Mouse (Mus musculus) neural tube, embryonic 13.5 days (tissue): ENCODE measurements around the gene Ext2. TPM values are rescaled to one million over a fixed set of nuclear protein-coding genes. Genes with fewer than 3 reads are reported as not detected.

Experiments
- ATAC-seq: fragments of 200-750 bp; cut with Nextera tagmentation; 2 replicates; pipeline ENCODE4 v1.8.0; 2017; ENCODE audit warnings: low read depth, mild to moderate bottlenecking, moderate TSS enrichment, moderate library complexity
- H3K27ac ChIP-seq: fragments of 300-500 bp; sonication (generic); replicated peaks from 2 replicates; pipeline ENCODE4 v1.5.1; 2015; ENCODE audit warnings: moderate library complexity, mild to moderate bottlenecking, inconsistent platforms
- H3K27me3 ChIP-seq: fragments of 300-500 bp; sonication (generic); 2 replicates; pipeline ENCODE4 v1.6.1; 2015; ENCODE audit warnings: mild to moderate bottlenecking, inconsistent platforms
- H3K36me3 ChIP-seq: fragments of 300-500 bp; sonication (generic); 2 replicates; pipeline ENCODE4 v1.6.1; 2015; ENCODE audit warnings: mild to moderate bottlenecking, inconsistent platforms
- H3K4me1 ChIP-seq: fragments of 300-500 bp; sonication (generic); replicated peaks from 2 replicates; pipeline ENCODE4 v1.6.1; 2015; ENCODE audit warnings: inconsistent platforms
- H3K4me2 ChIP-seq: fragments of 300-500 bp; sonication (generic); 2 replicates; pipeline ENCODE4 v1.6.1; 2015; ENCODE audit warnings: inconsistent platforms, mild to moderate bottlenecking, moderate library complexity
- H3K4me3 ChIP-seq: fragments of 300-500 bp; sonication (generic); 2 replicates; pipeline ENCODE4 v1.5.1; 2015; ENCODE audit warnings: mild to moderate bottlenecking, inconsistent platforms
- H3K9ac ChIP-seq: fragments of 300-500 bp; sonication (generic); 2 replicates; pipeline ENCODE4 v1.6.1; 2015; ENCODE audit warnings: moderate library complexity, mild to moderate bottlenecking, inconsistent platforms
- H3K9me3 ChIP-seq: fragments of 300-500 bp; sonication (generic); 2 replicates; pipeline ENCODE4 v1.6.1; 2016; ENCODE audit warnings: inconsistent platforms
- WGBS: fragments of 180-500 bp; shearing (Covaris S2); methylation state at CpG from one replicate; pipeline ENCODE4 v1.1.7; 2015; 5-methylcytosine and 5-hydroxymethylcytosine counted together
- polyA plus RNA-seq: library from polyadenylated mRNA; unstranded; fragments of >200 nt; fragmentation: Nextera tagmentation; extraction: Ambion mirVana; gene quantifications from 2 replicates; pipeline ENCODE4 v1.2.1, GENCODE M21; 2015

Gene Ext2
- polyA plus RNA-seq, 1 experiment from 2014 or later: 71.4 TPM

DNA sequence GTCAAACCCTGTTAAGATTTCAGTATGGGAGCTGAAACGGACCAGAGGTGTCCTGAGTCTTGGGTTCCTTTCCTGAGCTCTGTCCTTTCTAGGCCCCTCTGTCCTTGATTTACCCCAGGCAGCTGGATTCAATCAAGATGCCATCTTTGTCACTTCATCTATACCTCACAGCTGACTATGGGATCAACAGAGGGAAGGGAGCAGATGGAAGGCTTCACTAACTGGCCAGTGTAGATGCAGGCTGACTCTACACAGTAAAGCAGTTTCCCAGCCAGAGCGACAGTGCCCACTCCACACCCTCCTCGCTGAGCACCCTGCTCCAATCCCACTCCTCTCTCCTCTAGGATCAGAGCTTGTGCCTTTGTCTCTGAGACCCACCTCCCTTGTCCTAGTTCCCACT, 110.9 kb downstream of the Ext2 start:
- no peak for ATAC-seq
- peaks cover 12% of the 10 kb centered on the region; the same call in 1 of the 2 replicates for H3K36me3 ChIP-seq
- H3K4me1 ChIP-seq: no peaks in the 10 kb centered on the region
- no peaks in the 10 kb centered on the region for H3K27me3 ChIP-seq
- 88% methylated on average over 3 of the region's 3 CpGs for WGBS
- H3K27ac ChIP-seq: no peak overlapping the region
- no peaks in the 10 kb centered on the region for H3K9me3 ChIP-seq
- no peak overlapping the region for H3K4me3 ChIP-seq
- H3K9ac ChIP-seq: no peak overlapping the region
- no peak overlapping the region for H3K4me2 ChIP-seq

DNA sequence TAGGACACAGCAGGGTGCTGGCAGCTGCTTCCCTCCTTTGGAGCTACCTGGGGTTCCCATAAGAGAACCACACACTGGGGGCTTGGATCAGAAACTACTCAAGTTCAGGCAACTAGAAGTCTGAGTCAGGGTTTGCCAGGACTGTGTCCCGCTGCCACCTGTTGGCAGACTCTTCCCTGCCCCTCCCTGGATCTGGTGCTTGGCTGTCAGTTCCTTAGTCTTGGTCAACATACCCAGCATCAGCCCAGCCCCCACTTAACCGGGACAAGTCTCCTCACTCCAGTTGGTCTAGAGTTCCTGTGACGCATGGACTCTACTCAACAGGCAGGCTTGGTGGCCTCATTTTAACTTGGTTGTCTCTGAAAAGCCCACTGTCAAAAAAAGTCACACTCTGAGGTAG, 112.7 kb downstream of the Ext2 start:
- Histone ChIP-seq H3K4me3 (no peak overlapping the region), H3K27me3 (no peaks in the 10 kb centered on the region), H3K9ac (no peak overlapping the region), H3K4me2 (no peak overlapping the region), H3K4me1 (no peaks in the 10 kb centered on the region), H3K27ac (no peak overlapping the region), H3K36me3 (peaks cover 8% of the 10 kb centered on the region; the same call in 1 of the 2 replicates), H3K9me3 (no peaks in the 10 kb centered on the region)
- no peak for ATAC-seq
- 87% methylated on average over 3 of the region's 3 CpGs for WGBS

DNA sequence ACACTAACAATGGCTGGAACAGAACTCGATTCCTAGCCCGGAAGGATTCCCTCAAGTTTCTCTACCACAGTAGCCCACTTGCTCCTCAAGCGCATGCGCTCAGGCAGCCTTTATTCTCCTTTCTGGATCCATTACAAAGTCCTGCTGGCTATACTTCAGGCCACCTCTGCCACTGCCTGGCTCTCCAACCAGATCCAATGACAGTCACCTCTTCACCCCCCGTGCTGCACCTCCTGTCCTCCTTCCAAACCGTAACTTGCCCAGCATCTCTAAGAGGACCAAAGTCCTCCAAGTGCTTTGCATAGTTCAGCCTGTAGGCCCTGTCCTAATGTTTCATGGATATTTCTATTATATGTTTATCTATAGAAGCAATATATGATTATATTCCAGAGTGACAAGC, 113.1 kb downstream of the Ext2 start:
- 91% methylated on average over 6 of the region's 6 CpGs for WGBS
- no peak for ATAC-seq

DNA sequence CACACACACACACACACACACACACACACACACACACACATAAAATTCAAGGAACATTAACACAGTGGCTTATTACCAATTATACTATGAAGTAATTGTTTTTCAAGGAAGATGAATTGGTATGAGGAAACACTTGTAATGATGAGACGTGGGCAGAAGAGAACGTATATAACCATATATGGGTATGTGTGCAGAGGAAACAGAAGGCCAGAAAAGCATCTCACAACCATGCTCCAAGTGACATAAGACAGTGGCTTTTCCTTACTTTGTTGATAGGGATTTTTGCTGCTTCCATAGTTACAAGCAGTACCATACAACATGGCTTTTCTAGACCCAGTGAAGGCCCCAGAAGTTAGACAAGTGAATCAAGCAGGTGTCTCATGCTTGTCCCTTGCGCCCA, 115.5 kb downstream of the Ext2 start:
- no peak overlapping the region for H3K9ac ChIP-seq

More for the DNA sequence above, 113.1 kb downstream of the Ext2 start:
- no peak overlapping the region for H3K4me3 ChIP-seq
- H3K4me1 ChIP-seq: no peaks in the 10 kb centered on the region
- no peak overlapping the region for H3K4me2 ChIP-seq
- no peaks in the 10 kb centered on the region for H3K9me3 ChIP-seq
- no peak overlapping the region for H3K27ac ChIP-seq
- no peak overlapping the region for H3K9ac ChIP-seq
- H3K36me3 ChIP-seq: 0 out of 2 replicates have a peak, but pooled peaks cover 5% of the 10 kb centered on the region
- no peaks in the 10 kb centered on the region for H3K27me3 ChIP-seq

DNA sequence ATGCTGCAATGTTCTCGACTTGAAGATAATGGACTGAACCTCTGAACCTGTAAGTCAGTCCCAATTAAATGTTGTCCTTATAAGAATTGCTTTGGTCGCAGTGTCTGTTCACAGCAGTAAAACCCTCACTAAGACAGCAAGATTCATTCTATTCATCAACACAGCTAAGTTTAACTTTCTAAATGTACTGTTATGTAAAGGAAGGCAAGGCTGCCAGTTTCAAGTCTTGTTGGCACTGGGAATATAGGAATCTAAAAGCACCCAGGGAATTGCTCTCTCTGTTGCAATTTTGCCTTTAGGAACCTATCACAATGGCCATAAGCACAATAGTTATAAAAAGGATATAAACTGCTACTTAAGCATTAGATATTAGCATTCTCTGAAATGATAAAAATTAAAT, 116.0 kb downstream of the Ext2 start:
- Histone ChIP-seq H3K9me3 (no peaks in the 10 kb centered on the region), H3K9ac (no peak overlapping the region), H3K4me3 (no peak overlapping the region), H3K4me1 (peaks cover 14% of the 10 kb centered on the region; the same call in 1 of the 2 replicates), H3K27me3 (no peaks in the 10 kb centered on the region), H3K27ac (no peak overlapping the region), H3K4me2 (no peak overlapping the region), H3K36me3 (peaks cover 14% of the 10 kb centered on the region)
- 95% methylated on average over 2 of the region's 2 CpGs for WGBS
- ATAC-seq: no peak

More for the DNA sequence above, 115.5 kb downstream of the Ext2 start:
- H3K9me3 ChIP-seq: no peaks in the 10 kb centered on the region
- WGBS: 87% methylated on average over 3 of the region's 3 CpGs
- no peak for ATAC-seq
- no peak overlapping the region for H3K27ac ChIP-seq
- peaks cover 14% of the 10 kb centered on the region for H3K36me3 ChIP-seq
- H3K4me1 ChIP-seq: peaks cover 14% of the 10 kb centered on the region; the same call in 1 of the 2 replicates
- no peaks in the 10 kb centered on the region for H3K27me3 ChIP-seq
- H3K4me2 ChIP-seq: no peak overlapping the region
- no peak overlapping the region for H3K4me3 ChIP-seq

GRCm38 (mm10) chr2:93704195-93704594, 118.2 kb downstream of the Ext2 start:
- Histone ChIP-seq H3K4me1 (peaks cover 14% of the 10 kb centered on the region; the same call in 1 of the 2 replicates), H3K4me3 (no peak overlapping the region), H3K9ac (no peak overlapping the region), H3K4me2 (no peak overlapping the region), H3K9me3 (no peaks in the 10 kb centered on the region), H3K27me3 (no peaks in the 10 kb centered on the region), H3K27ac (no peak overlapping the region), H3K36me3 (peaks cover 24% of the 10 kb centered on the region)
- WGBS: 89% methylated on average over 4 of the region's 4 CpGs
- no peak for ATAC-seq

- Histone ChIP-seq H3K9ac (no peak overlapping the region), H3K4me3 (no peak overlapping the region), H3K27ac (no peak overlapping the region), H3K27me3 (no peaks in the 10 kb centered on the region), H3K4me2 (no peak overlapping the region), H3K4me1 (peaks cover 14% of the 10 kb centered on the region; the same call in 1 of the 2 replicates), H3K9me3 (no peaks in the 10 kb centered on the region), H3K36me3 (peaks cover 27% of the 10 kb centered on the region)
- peak; percentile 43; the same call in 1 of the 2 replicates for ATAC-seq
- WGBS: 72% methylated on average over 19 of the region's 19 CpGs
Observed at GRCm38 (mm10) chr2:93702936-93703926, 119.1 kb downstream of the Ext2 start.

DNA sequence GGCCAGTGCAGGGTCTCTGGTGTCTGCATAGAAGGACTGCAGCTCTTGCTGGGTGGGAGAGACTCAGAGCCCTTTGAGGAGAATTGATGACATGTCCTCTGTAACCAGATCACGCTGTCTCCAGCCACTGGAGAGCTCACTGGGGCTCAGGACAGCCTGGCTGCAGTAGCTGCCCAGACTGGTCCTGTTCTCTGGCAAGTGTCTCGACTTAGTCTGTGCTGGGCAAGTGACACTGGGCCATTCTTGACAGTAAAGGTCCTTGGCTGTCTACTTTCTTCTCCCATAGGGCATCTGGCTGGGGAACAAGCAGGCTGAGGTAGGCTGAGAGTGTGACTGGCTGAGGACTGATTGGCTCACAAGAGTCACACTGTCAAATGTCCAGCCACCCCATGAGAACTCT, 123.0 kb downstream of the Ext2 start:
- Histone ChIP-seq H3K9me3 (no peaks in the 10 kb centered on the region), H3K4me2 (no peak overlapping the region), H3K27me3 (no peaks in the 10 kb centered on the region), H3K36me3 (peaks cover 36% of the 10 kb centered on the region), H3K27ac (no peak overlapping the region), H3K9ac (no peak overlapping the region), H3K4me3 (no peak overlapping the region), H3K4me1 (peaks cover 22% of the 10 kb centered on the region; the same call in 1 of the 2 replicates)
- 85% methylated on average over 2 of the region's 2 CpGs for WGBS
- no peak for ATAC-seq

GRCm38 (mm10) chr2:93696181-93696641, 126.2 kb downstream of the Ext2 start:
- no peak for ATAC-seq

GRCm38 (mm10) chr2:93693101-93693500, 129.3 kb downstream of the Ext2 start:
- H3K4me1 ChIP-seq: peaks cover 8% of the 10 kb centered on the region; the same call in 1 of the 2 replicates
- no peak for ATAC-seq
- no peaks in the 10 kb centered on the region for H3K27me3 ChIP-seq
- H3K4me3 ChIP-seq: no peak overlapping the region
- H3K36me3 ChIP-seq: peaks cover 14% of the 10 kb centered on the region; the same call in 1 of the 2 replicates
- WGBS: 65% methylated on average over 4 of the region's 4 CpGs
- no peak overlapping the region for H3K27ac ChIP-seq
- no peaks in the 10 kb centered on the region for H3K9me3 ChIP-seq
- no peak overlapping the region for H3K9ac ChIP-seq
- no peak overlapping the region for H3K4me2 ChIP-seq

More at GRCm38 (mm10) chr2:93696181-93696641, 126.2 kb downstream of the Ext2 start:
- H3K9ac ChIP-seq: no peak overlapping the region
- 61% methylated on average over 10 of the region's 10 CpGs for WGBS
- H3K27ac ChIP-seq: no peak overlapping the region
- no peaks in the 10 kb centered on the region for H3K27me3 ChIP-seq
- H3K4me3 ChIP-seq: no peak overlapping the region
- H3K36me3 ChIP-seq: peaks cover 26% of the 10 kb centered on the region; the same call in 1 of the 2 replicates
- H3K9me3 ChIP-seq: no peaks in the 10 kb centered on the region
- no peak overlapping the region for H3K4me2 ChIP-seq
- H3K4me1 ChIP-seq: peaks cover 8% of the 10 kb centered on the region; the same call in 1 of the 2 replicates

GRCm38 (mm10) chr2:93690064-93690930, 132.1 kb downstream of the Ext2 start:
- Histone ChIP-seq H3K27me3 (no peaks in the 10 kb centered on the region), H3K4me1 (no peaks in the 10 kb centered on the region), H3K9me3 (no peaks in the 10 kb centered on the region), H3K9ac (no peak overlapping the region), H3K4me3 (no peak overlapping the region), H3K36me3 (0 out of 2 replicates have a peak, but pooled peaks cover 8% of the 10 kb centered on the region), H3K27ac (no peak overlapping the region), H3K4me2 (no peak overlapping the region)
- ATAC-seq: no peak
- WGBS: 85% methylated on average over 9 of the region's 9 CpGs
